Comparison of ENCODE assay signal across 9 mouse cellular contexts in the genomic region with DNA sequence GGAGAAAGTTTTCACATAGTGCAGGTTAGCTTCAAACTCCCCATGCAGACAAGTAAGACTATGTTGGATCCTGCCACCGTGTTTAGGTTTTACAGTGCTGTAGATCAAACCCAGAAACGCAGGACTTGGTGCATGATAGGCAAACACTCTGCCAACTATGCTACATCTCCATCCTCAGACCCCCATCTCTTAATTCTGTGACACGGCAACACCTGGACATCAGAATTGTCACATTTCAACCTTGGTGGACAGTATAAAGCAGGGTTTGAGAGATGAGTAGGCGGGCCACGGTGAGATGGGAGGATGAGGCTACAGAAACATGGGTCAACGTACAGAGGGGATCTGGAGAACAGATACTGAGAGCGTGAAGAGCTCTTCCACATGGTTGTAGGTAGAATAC.
DNase-seq lines count a peak whose midpoint lies in the region; ATAC-seq and TF ChIP-seq lines count a peak whose summit lies in the region.
"Had no signal": no experiment of that assay in that cellular context is flagged by ENCODE, and none has a peak within 500 bp of the region (broad histone marks: within the 10 kb centered on the region; RNA-seq: fewer than 3 reads in every experiment).

No protein-coding gene starts in this region.

- DNase-seq in left cerebral cortex, adult 2 months (ENCODE audit: extremely low spot score in 1 of 2, low spot score in 2 of 2): no peak
- DNase-seq in left cerebral cortex, adult 18-20 months (ENCODE audit: low spot score in 2 of 2): no peak
- no peak for DNase-seq in forebrain, embryonic 11.5 days (ENCODE audit: low spot score)
- DNase-seq in ovary, postnatal 10 days (ENCODE audit: low spot score): no peak
- no peak for DNase-seq in gastrocnemius, postnatal 36 days
- DNase-seq: kidney, adult 8-10 months; liver, embryonic 13.5 days had no signal

- intact Hi-C loops in left cerebral cortex, adult 2 months (cut with DNase I): no loop called here
- intact Hi-C loops in gastrocnemius, postnatal 36 days (cut with DNase I): no loop called here

- 83% methylated on average over 7 of the region's 7 CpGs for whole genome bisulfite sequencing in forebrain, embryonic 11.5 days
- WGBS in intestine, embryonic 15.5 days: 92% methylated on average over 7 of the region's 7 CpGs
- WGBS in stomach, embryonic 14.5 days: 92% methylated on average over 7 of the region's 7 CpGs

- no peak overlapping the region for H3K9ac ChIP-seq in forebrain, embryonic 11.5 days (ENCODE audit: low read length)
- no peak overlapping the region for H3K9ac ChIP-seq in intestine, embryonic 15.5 days
- no peak overlapping the region for H3K9ac ChIP-seq in stomach, embryonic 14.5 days (replicated peaks; ENCODE audit: low read depth, low read length)
- H3K9ac ChIP-seq: liver, embryonic 13.5 days had no signal

- H3K9me3 ChIP-seq in forebrain, embryonic 11.5 days (ENCODE audit: control insufficient read depth, low read length): no peaks in the 10 kb centered on the region
- H3K9me3 ChIP-seq in intestine, embryonic 15.5 days: no peaks in the 10 kb centered on the region
- H3K9me3 ChIP-seq in stomach, embryonic 14.5 days (ENCODE audit: control insufficient read depth, low read depth, low read length): no peaks in the 10 kb centered on the region
- H3K9me3 ChIP-seq: liver, embryonic 13.5 days had no signal

- H3K36me3 ChIP-seq in forebrain, embryonic 11.5 days (ENCODE audit: control insufficient read depth, insufficient read depth, low read length): no peaks in the 10 kb centered on the region
- H3K36me3 ChIP-seq in intestine, embryonic 15.5 days: no peaks in the 10 kb centered on the region
- H3K36me3 ChIP-seq in stomach, embryonic 14.5 days (ENCODE audit: control insufficient read depth, insufficient read depth, low read length): no peaks in the 10 kb centered on the region
- H3K36me3 ChIP-seq: liver, embryonic 13.5 days had no signal

- H3K4me3 ChIP-seq in left cerebral cortex, adult 2 months: peak overlapping the region; percentile 43
- no peak overlapping the region for H3K4me3 ChIP-seq in forebrain, embryonic 11.5 days (ENCODE audit: low read depth, low read length)
- H3K4me3 ChIP-seq in intestine, embryonic 15.5 days (replicated peaks): no peak overlapping the region
- 0 out of 2 replicates have a peak overlapping the region, but pooled peaks have one; percentile 8 for H3K4me3 ChIP-seq in stomach, embryonic 14.5 days (ENCODE audit: low read depth, low read length)

- H3K27ac ChIP-seq in left cerebral cortex, adult 2 months: no peak overlapping the region
- peak overlapping the region; percentile 13; the same call in 1 of the 2 replicates for H3K27ac ChIP-seq in forebrain, embryonic 11.5 days (ENCODE audit: low read depth, low read length)
- no peak overlapping the region for H3K27ac ChIP-seq in intestine, embryonic 15.5 days
- no peak overlapping the region for H3K27ac ChIP-seq in stomach, embryonic 14.5 days (ENCODE audit: low read length)
- H3K27ac ChIP-seq: liver, embryonic 13.5 days had no signal

- peak; percentile 26; the same call in 1 of the 2 replicates for ATAC-seq in forebrain, embryonic 11.5 days (replicated peaks; ENCODE audit: low FRiP score)
- ATAC-seq in intestine, embryonic 15.5 days: no peak
- no peak for ATAC-seq in stomach, embryonic 14.5 days (ENCODE audit: insufficient number of reproducible peaks, insufficient read depth, low FRiP score, low read depth)

- no peak for TF ChIP-seq CTCF in left cerebral cortex, adult 2 months (IDR thresholded peaks at IDR 0.05)

- H3K4me1 ChIP-seq in forebrain, embryonic 11.5 days (replicated peaks; ENCODE audit: control insufficient read depth, insufficient read depth, low read length): no peaks in the 10 kb centered on the region; the same call in 1 of the 2 replicates
- H3K4me1 ChIP-seq in intestine, embryonic 15.5 days (replicated peaks): no peaks in the 10 kb centered on the region
- H3K4me1 ChIP-seq in stomach, embryonic 14.5 days (ENCODE audit: control insufficient read depth, insufficient read depth, low read length): no peaks in the 10 kb centered on the region
- H3K4me1 ChIP-seq: liver, embryonic 13.5 days had no signal

- H3K27me3 ChIP-seq in forebrain, embryonic 11.5 days (ENCODE audit: control insufficient read depth, insufficient read depth, low read length): no peaks in the 10 kb centered on the region
- H3K27me3 ChIP-seq in intestine, embryonic 15.5 days (replicated peaks): no peaks in the 10 kb centered on the region
- H3K27me3 ChIP-seq in stomach, embryonic 14.5 days (ENCODE audit: control insufficient read depth, insufficient read depth, low read length): no peaks in the 10 kb centered on the region
- H3K27me3 ChIP-seq: liver, embryonic 13.5 days had no signal

- H3K4me2 ChIP-seq in forebrain, embryonic 11.5 days (ENCODE audit: low read depth, low read length, severe bottlenecking): peak overlapping the region; percentile 32
- peak overlapping the region; percentile 51; the same call in 1 of the 2 replicates for H3K4me2 ChIP-seq in intestine, embryonic 15.5 days (replicated peaks)
- peak overlapping the region; percentile 32; the same call in 1 of the 2 replicates for H3K4me2 ChIP-seq in stomach, embryonic 14.5 days (replicated peaks; ENCODE audit: low read depth, low read length)

Comparison
In these comparisons a context has a peak if more than half of its experiments do, and no peak if none do; other contexts are left out.
1. H3K4me3 ChIP-seq: peak in left cerebral cortex, adult 2 months (single experiment) and stomach, embryonic 14.5 days (single experiment); none in forebrain, embryonic 11.5 days (single experiment) and intestine, embryonic 15.5 days (single experiment).
2. Peak in every context shown above with its lines, with median percentiles within 50 percentile points of each other: H3K4me2 ChIP-seq.